Mouse (Mus musculus) heart, postnatal 36 days (tissue): ENCODE data around the gene Dlk1. TPM values are rescaled to one million over a fixed set of nuclear protein-coding genes. Genes with fewer than 3 reads are reported as not detected.

Experiments
- DNase-seq, 2 experiments: peaks; one replicate each; pipeline ENCODE4 v3.0.0; 2021 to 2022
- intact Hi-C: fragments of 180-260 bp; cut with DNase I; formaldehyde crosslinking; loops from one replicate; pipeline ENCODE4 v1.15.1; 2025
- total RNA-seq, 2 experiments: library from RNA; stranded (reverse); gene quantifications; 2 replicates each; pipeline ENCODE4 v1.2.3; 2021

The Dlk1 gene
- total RNA-seq, 2 experiments from 2014 or later: 0.22 to 1.00 TPM

DNA sequence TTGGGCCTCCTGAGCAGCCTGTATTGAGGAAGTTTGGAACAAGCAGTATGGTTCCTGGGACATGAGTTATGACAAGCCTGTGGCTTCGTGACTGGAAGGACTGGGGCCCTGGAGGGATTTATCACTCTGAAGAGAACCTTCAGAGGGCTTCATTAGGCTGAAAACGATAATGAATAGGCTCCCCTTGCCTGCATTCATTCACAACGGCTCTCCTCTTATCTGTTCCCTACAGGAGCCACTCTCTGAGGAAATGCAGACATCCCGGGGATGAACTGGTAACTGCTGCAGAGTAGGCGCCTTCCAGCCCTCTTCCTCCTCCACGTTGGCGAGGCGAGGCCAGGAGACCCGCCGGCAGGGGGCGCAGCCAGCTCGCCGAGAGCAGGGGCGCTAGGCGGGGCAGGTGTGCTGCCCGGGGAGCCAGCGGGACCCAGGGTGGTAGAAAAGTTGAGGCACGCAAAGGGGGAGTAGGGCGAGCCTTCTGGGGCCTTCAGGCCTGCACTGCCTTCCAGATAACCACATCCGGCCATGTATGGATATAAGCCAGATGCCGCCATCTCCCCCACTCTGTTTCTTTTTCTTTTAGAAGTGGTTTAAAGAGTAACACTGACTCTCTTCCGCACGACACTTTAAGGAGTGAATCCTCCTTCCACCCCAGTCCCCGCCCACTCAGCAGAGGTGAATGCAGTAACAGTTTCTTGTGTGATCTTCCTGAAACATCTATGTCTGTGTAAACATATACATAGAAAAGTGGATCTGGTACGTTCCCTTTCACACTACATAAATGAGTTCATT, 14.9 kb upstream of the Dlk1 start:
- DNase-seq: peak; percentile 82 to 85
- intact Hi-C loops: loop anchor here (2.0 to 10.0 kb wide), 4 partner anchors 167 to 960 kb away; partner anchors contain the start of gene Rtl1

DNA sequence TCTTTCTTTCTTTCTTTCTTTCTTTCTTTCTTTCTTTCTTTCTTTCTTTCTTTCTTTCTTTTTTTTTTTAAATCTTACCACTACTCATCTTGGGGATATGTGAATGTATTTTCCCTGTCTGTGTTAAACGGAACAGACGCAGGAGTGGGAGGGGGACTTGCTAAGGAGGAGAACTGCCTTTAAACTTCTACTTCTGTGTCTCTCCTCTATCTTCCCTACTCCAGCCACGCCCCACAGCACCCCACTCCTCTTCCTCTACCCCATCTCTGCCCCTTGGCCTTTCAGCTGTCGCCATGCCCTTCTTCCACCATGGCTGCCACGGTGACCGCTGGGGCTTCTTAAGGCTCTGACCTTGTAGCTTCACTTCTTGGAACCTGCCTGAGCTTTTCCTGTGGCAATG, 14.2 kb upstream of the Dlk1 start:
- no peak for DNase-seq
- intact Hi-C loops: loop anchor here (5.0 to 10.0 kb wide), 3 partner anchors 166 to 959 kb away; partner anchors contain the start of gene Rtl1

GRCm38 (mm10) chr12:109439974-109440373, 12.6 kb upstream of the Dlk1 start:
- intact Hi-C loops: loop anchor here (5.0 to 10.0 kb wide), 3 partner anchors 165 to 957 kb away; partner anchors contain the start of gene Rtl1
- no peak for DNase-seq

- peak in 1 of 2 experiments; percentile 15 for DNase-seq
- intact Hi-C loops: no loop called here
Observed at GRCm38 (mm10) chr12:109441366-109441765, 11.3 kb upstream of the Dlk1 start.

- intact Hi-C loops: no loop called here
- DNase-seq: no peak
Observed at GRCm38 (mm10) chr12:109442115-109442514, 10.5 kb upstream of the Dlk1 start.

DNA sequence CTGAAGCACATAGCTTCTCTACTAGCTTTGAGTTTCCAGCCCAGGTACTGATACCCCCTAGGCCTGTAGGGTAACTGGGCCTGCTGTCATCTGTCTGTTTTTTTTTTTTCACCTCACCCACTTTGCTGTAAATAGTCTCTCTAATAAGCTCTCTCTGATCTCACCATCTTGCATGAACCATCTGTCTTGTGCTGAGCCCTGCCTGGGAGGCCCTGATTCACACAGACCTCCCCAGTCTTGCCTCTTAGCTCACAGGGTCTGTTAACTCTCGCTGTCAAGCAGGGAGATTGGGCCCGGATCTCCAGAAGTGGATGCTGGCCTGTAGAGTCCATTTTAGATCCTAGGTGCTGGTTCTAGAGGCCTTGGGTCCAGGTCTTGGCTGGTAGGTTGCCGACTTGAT, 9.3 kb upstream of the Dlk1 start:
- DNase-seq: no peak
- intact Hi-C loops: no loop called here

- DNase-seq: no peak
- intact Hi-C loops: no loop called here
Observed at GRCm38 (mm10) chr12:109444999-109445398, 7.6 kb upstream of the Dlk1 start.

- intact Hi-C loops: no loop called here
- no peak for DNase-seq
Observed at GRCm38 (mm10) chr12:109445499-109446235, 7.0 kb upstream of the Dlk1 start.

GRCm38 (mm10) chr12:109446236-109446941, 6.2 kb upstream of the Dlk1 start:
- intact Hi-C loops: no loop called here
- DNase-seq: no peak

GRCm38 (mm10) chr12:109449421-109450411, 2.9 kb upstream of the Dlk1 start:
- intact Hi-C loops: no loop called here
- DNase-seq: no peak

GRCm38 (mm10) chr12:109453065-109453997, 708 bp downstream of the Dlk1 start:
- no peak for DNase-seq
- intact Hi-C loops: no loop called here

DNA sequence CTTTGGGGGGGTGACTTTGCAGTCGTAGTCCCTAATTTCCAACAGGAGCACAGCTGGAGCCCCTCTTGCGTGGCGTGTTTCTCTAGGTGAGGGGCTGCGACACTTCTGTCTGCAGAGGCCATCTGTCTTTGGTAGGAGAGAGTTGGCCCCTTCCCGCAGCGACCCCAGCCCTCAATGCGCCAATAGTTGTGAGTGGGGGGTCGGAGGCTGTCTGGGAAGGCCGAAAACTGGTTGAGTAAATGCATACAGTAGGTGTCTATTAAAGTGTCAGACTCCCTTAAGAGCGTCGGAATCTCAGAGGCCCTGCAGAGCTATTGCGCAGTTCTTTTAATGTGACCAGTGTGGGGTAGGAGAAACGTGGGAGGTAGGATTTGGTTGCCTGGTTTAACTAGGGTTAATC, 1.5 kb downstream of the Dlk1 start:
- DNase-seq: no peak
- intact Hi-C loops: no loop called here

- intact Hi-C loops: no loop called here
- no peak for DNase-seq
Observed at GRCm38 (mm10) chr12:109456531-109457202, 4.0 kb downstream of the Dlk1 start.

DNA sequence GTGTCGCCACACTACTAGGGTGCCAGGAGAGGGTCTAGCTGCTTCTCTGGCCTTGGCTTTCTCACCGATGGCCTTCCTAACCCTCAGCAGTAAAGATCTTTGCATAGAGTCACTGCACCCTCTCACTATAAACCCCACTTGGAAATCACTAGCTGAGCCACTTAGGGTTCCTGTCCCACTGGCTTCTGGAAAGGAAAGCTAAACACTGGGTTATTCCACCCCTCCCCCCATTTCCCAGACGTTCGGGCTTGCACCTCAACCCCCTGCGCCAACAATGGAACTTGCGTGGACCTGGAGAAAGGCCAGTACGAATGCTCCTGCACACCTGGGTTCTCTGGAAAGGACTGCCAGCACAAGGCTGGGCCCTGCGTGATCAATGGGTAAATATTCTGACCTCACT, 5.2 kb downstream of the Dlk1 start:
- intact Hi-C loops: no loop called here

DNA sequence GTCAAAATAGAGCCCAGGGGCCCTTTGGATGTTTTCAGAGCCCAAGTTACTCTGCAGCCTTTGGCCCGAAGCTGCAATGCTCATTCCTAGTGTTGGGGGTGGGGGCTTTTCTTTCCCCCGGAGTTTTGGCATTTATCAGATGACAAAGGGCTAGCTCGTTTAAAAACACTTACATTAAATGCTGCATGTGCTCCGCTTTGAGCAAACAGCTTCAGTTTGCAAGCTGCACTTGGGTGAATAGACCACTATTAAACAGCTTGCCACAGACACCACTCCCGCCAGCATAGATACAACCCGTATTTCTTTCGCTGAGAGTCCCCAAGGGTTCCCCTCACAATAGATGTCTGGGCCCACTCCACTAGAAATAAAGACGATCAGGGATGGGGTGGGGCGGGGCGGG, 6.3 kb downstream of the Dlk1 start:
- intact Hi-C loops: no loop called here
- DNase-seq: no peak

More for the DNA sequence above, 5.2 kb downstream of the Dlk1 start:
- no peak for DNase-seq

DNA sequence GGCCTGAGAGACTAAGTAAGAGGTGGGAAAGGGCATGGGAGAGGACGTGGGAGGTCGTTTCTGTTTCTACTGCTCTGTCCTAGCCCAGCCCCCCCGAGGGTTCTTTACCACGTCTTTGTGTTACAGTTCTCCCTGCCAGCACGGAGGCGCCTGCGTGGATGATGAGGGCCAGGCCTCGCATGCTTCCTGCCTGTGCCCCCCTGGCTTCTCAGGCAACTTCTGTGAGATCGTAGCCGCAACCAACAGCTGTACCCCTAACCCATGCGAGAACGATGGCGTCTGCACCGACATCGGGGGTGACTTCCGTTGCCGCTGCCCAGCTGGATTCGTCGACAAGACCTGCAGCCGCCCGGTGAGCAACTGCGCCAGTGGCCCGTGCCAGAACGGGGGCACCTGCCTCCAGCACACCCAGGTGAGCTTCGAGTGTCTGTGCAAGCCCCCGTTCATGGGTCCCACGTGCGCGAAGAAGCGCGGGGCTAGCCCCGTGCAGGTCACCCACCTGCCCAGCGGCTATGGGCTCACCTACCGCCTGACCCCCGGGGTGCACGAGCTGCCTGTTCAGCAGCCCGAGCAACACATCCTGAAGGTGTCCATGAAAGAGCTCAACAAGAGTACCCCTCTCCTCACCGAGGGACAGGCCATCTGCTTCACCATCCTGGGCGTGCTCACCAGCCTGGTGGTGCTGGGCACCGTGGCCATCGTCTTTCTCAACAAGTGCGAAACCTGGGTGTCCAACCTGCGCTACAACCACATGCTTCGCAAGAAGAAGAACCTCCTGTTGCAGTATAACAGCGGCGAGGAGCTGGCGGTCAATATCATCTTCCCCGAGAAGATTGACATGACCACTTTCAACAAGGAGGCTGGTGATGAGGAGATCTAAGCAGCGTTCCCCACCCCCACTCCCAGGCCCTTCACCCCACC, 7.1 kb downstream of the Dlk1 start:
- intact Hi-C loops: no loop called here
- DNase-seq: no peak

GRCm38 (mm10) chr12:109462594-109462993, 10.0 kb downstream of the Dlk1 start:
- intact Hi-C loops: no loop called here
- no peak for DNase-seq
